Mouse (Mus musculus): ENCODE data around the gene Khdrbs2.

The Khdrbs2 gene

GRCm38 (mm10) chr1:32172506-32173239 lies at the start of gene Khdrbs2:
TSS of gene Khdrbs2 (plus strand) at chr1:32172714.
- Histone ChIP-seq H3K36me3 (ENCODE audit: insufficient read depth, low read length) (no peaks in the 10 kb centered on the region), H3K4me1 (replicated peaks; ENCODE audit: low read depth, low read length) (peaks cover 8% of the 10 kb centered on the region; the same call in 1 of the 2 replicates), H3K9me3 (ENCODE audit: low read length) (no peaks in the 10 kb centered on the region), H3K27me3 (ENCODE audit: insufficient read depth, low read length) (peaks cover 22% of the 10 kb centered on the region), H3K4me3 (replicated peaks; ENCODE audit: low read length) (peak within 1 kb of the TSS; percentile 82)
- TF ChIP-seq POU5F1 (IDR thresholded peaks at IDR 0.05; ENCODE audit: borderline replicate concordance, low read length) (no peak), CTCF (conservative IDR thresholded peaks at IDR 0.05; ENCODE audit: low read length) (no peak), NANOG (IDR thresholded peaks at IDR 0.05; ENCODE audit: borderline replicate concordance, low read length) (no peak)

GRCm38 (mm10) chr1:32174566-32174965 lies 2.1 kb downstream of the Khdrbs2 start:
- H3K4me3 ChIP-seq (replicated peaks; ENCODE audit: low read length), result no peak overlapping the region

DNA sequence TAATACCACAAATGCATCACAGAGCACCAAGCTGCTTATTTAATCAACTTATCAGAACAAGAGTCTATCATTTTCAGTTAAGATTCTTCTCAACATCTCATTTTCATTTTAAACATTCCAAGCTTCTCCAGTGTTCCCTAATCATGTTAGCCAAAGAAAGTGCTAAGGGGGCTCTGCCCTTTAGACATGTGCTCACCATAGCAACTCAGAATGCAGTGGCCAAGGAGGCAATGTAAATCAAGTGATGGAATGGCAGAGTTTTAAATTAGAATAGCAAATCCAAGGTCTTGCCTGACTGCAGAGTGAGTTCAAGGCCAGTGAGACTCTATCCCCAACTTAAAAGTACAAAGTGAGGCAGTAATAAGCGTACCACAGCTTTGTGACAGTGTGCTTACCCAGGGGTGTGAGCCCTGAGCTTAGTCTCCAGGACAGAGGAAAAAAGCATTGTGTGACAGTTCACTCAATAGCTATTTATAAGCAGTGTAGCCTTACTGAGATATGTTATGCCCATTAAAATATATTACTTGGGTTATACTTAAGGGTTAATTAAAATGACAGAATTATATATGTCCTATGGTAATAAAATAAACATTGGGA lies 27.2 kb downstream of the Khdrbs2 start:
- no peak for TF ChIP-seq POU5F1 (IDR thresholded peaks at IDR 0.05; ENCODE audit: borderline replicate concordance, low read length)
- Histone ChIP-seq H3K9me3 (ENCODE audit: low read length) (no peaks in the 10 kb centered on the region), H3K27me3 (ENCODE audit: insufficient read depth, low read length) (no peaks in the 10 kb centered on the region)

More at GRCm38 (mm10) chr1:32174566-32174965, 2.1 kb downstream of the Khdrbs2 start:
- TF ChIP-seq CTCF (conservative IDR thresholded peaks at IDR 0.05; ENCODE audit: low read length), result no peak
- TF ChIP-seq POU5F1 (IDR thresholded peaks at IDR 0.05; ENCODE audit: borderline replicate concordance, low read length), result no peak
- TF ChIP-seq NANOG (IDR thresholded peaks at IDR 0.05; ENCODE audit: borderline replicate concordance, low read length), result no peak
- Histone ChIP-seq H3K9me3 (ENCODE audit: low read length) (no peaks in the 10 kb centered on the region), H3K36me3 (ENCODE audit: insufficient read depth, low read length) (no peaks in the 10 kb centered on the region), H3K27me3 (ENCODE audit: insufficient read depth, low read length) (peaks cover 22% of the 10 kb centered on the region), H3K4me1 (replicated peaks; ENCODE audit: low read depth, low read length) (peaks cover 8% of the 10 kb centered on the region; the same call in 1 of the 2 replicates)

DNA sequence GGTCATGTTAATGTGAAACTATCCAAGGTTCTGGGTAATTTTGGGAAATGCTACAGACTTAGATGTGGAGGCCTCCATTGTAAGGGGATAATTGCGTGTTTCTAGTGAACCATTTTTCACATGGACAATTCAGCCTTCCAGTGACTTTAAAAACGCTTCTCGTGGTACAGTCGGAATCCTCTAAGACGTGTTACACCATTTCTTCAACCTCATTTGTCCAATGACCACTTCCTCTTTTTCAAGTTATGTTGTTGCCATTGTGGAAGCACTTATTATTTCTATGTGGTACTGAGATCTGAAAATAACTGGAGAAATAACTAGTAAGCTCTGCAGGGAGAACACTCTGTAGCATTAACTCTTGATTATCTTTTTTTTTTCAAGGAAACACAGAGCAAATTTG lies 75.9 kb downstream of the Khdrbs2 start:
- no peaks in the 10 kb centered on the region for H3K9me3 ChIP-seq (ENCODE audit: low read length)
- H3K36me3 ChIP-seq (ENCODE audit: insufficient read depth, low read length), result no peaks in the 10 kb centered on the region
- no peaks in the 10 kb centered on the region for H3K4me1 ChIP-seq (replicated peaks; ENCODE audit: low read depth, low read length)
- TF ChIP-seq NANOG (IDR thresholded peaks at IDR 0.05; ENCODE audit: borderline replicate concordance, low read length), result no peak
- TF ChIP-seq CTCF (conservative IDR thresholded peaks at IDR 0.05; ENCODE audit: low read length), result no peak
- H3K27me3 ChIP-seq (ENCODE audit: insufficient read depth, low read length), result no peaks in the 10 kb centered on the region
- no peak overlapping the region for H3K4me3 ChIP-seq (replicated peaks; ENCODE audit: low read length)

More for the DNA sequence above, 27.2 kb downstream of the Khdrbs2 start:
- H3K36me3 ChIP-seq (ENCODE audit: insufficient read depth, low read length), result no peaks in the 10 kb centered on the region
- no peaks in the 10 kb centered on the region for H3K4me1 ChIP-seq (replicated peaks; ENCODE audit: low read depth, low read length)
- H3K4me3 ChIP-seq (replicated peaks; ENCODE audit: low read length), result no peak overlapping the region

GRCm38 (mm10) chr1:32249602-32250001 lies 77.1 kb downstream of the Khdrbs2 start:
- no peaks in the 10 kb centered on the region for H3K9me3 ChIP-seq (ENCODE audit: low read length)
- no peak overlapping the region for H3K4me3 ChIP-seq (replicated peaks; ENCODE audit: low read length)
- H3K4me1 ChIP-seq (replicated peaks; ENCODE audit: low read depth, low read length), result no peaks in the 10 kb centered on the region
- no peaks in the 10 kb centered on the region for H3K36me3 ChIP-seq (ENCODE audit: insufficient read depth, low read length)
- no peaks in the 10 kb centered on the region for H3K27me3 ChIP-seq (ENCODE audit: insufficient read depth, low read length)
- TF ChIP-seq NANOG (IDR thresholded peaks at IDR 0.05; ENCODE audit: borderline replicate concordance, low read length) (no peak), CTCF (conservative IDR thresholded peaks at IDR 0.05; ENCODE audit: low read length) (no peak), POU5F1 (IDR thresholded peaks at IDR 0.05; ENCODE audit: borderline replicate concordance, low read length) (no peak)

- Histone ChIP-seq H3K27me3 (ENCODE audit: insufficient read depth, low read length) (no peaks in the 10 kb centered on the region), H3K4me1 (replicated peaks; ENCODE audit: low read depth, low read length) (no peaks in the 10 kb centered on the region), H3K9me3 (ENCODE audit: low read length) (no peaks in the 10 kb centered on the region), H3K36me3 (ENCODE audit: insufficient read depth, low read length) (no peaks in the 10 kb centered on the region), H3K4me3 (replicated peaks; ENCODE audit: low read length) (no peak overlapping the region)
- TF ChIP-seq POU5F1 (IDR thresholded peaks at IDR 0.05; ENCODE audit: borderline replicate concordance, low read length) (no peak), NANOG (IDR thresholded peaks at IDR 0.05; ENCODE audit: borderline replicate concordance, low read length) (no peak), CTCF (conservative IDR thresholded peaks at IDR 0.05; ENCODE audit: low read length) (no peak)
Observed at GRCm38 (mm10) chr1:32250337-32250736, 77.8 kb downstream of the Khdrbs2 start.

DNA sequence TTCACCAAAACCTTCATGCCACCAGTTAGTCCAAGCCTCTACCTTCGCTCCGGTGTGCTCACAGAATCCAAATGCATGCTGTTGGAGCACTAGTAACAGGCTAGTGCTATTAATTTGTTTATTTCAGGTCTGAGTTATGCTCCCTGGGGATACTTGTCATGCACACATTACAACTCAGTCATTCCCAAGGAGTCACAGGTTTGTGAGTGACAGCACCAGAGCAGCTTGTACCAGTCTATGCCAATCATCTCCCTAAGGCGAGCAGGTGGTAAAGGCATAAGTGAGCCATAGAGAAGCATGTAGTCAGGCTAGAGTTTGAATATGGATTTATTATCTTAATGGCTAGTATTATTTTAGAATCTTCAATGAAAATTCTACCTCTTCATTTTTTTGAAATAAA lies 86.4 kb downstream of the Khdrbs2 start:
- no peak for TF ChIP-seq NANOG (IDR thresholded peaks at IDR 0.05; ENCODE audit: borderline replicate concordance, low read length)
- no peak for TF ChIP-seq CTCF (conservative IDR thresholded peaks at IDR 0.05; ENCODE audit: low read length)
- TF ChIP-seq POU5F1 (IDR thresholded peaks at IDR 0.05; ENCODE audit: borderline replicate concordance, low read length), result no peak

GRCm38 (mm10) chr1:32270519-32270918 lies 98.0 kb downstream of the Khdrbs2 start:
- TF ChIP-seq POU5F1 (IDR thresholded peaks at IDR 0.05; ENCODE audit: borderline replicate concordance, low read length) (no peak), CTCF (conservative IDR thresholded peaks at IDR 0.05; ENCODE audit: low read length) (no peak), NANOG (IDR thresholded peaks at IDR 0.05; ENCODE audit: borderline replicate concordance, low read length) (no peak)
- Histone ChIP-seq H3K9me3 (ENCODE audit: low read length) (no peaks in the 10 kb centered on the region), H3K4me3 (replicated peaks; ENCODE audit: low read length) (no peak overlapping the region), H3K36me3 (ENCODE audit: insufficient read depth, low read length) (no peaks in the 10 kb centered on the region), H3K4me1 (replicated peaks; ENCODE audit: low read depth, low read length) (no peaks in the 10 kb centered on the region), H3K27me3 (ENCODE audit: insufficient read depth, low read length) (no peaks in the 10 kb centered on the region)

More for the DNA sequence above, 86.4 kb downstream of the Khdrbs2 start:
- Histone ChIP-seq H3K27me3 (ENCODE audit: insufficient read depth, low read length) (no peaks in the 10 kb centered on the region), H3K9me3 (ENCODE audit: low read length) (no peaks in the 10 kb centered on the region), H3K4me1 (replicated peaks; ENCODE audit: low read depth, low read length) (no peaks in the 10 kb centered on the region), H3K4me3 (replicated peaks; ENCODE audit: low read length) (no peak overlapping the region), H3K36me3 (ENCODE audit: insufficient read depth, low read length) (no peaks in the 10 kb centered on the region)
